Mouse (Mus musculus): ENCODE results near the gene Cyp2b9. TPM values are rescaled to one million over a fixed set of nuclear protein-coding genes. Genes with fewer than 3 reads are reported as not detected.
"Not testable (repeated sequence)": the region's sequence is repeated elsewhere in the genome, so short reads cannot be mapped to it uniquely, and the experiment has no call there.

Cyp2b9 gene
- 1.0 and 29.6 TPM in 2 replicates for total RNA-seq (2021)
- long read RNA-seq, experiment 1: 0 reads
- long read RNA-seq, experiment 2, partial matches to known transcripts: 0 of 4 reads
- long read RNA-seq, experiment 2, other reads (novel, unspliced or antisense): 1 of 4 reads

DNA sequence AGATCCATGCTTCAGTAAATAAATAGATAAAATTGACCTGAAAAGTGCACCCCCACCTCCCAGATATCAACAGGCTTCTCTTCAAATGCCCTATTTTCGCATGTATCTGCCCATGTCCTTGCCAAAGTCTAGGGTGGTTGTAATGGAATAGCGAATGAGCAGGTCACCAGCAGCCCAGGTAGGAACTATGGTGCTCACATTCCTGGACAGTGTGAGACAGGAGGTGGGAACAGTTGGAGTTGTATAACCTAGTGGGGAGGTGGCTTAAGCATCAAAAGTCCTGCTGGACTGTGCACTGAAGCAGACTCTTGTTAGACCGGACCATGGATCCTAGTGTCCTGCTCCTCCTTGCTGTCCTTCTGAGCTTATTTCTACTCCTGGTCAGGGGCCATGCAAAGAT, at the start of gene Cyp2b9:
Gene Cyp2b9 (plus strand): TSS at position 301 of the 400 bp plus-strand sequence.
- DNase-seq: not testable (repeated sequence)

DNA sequence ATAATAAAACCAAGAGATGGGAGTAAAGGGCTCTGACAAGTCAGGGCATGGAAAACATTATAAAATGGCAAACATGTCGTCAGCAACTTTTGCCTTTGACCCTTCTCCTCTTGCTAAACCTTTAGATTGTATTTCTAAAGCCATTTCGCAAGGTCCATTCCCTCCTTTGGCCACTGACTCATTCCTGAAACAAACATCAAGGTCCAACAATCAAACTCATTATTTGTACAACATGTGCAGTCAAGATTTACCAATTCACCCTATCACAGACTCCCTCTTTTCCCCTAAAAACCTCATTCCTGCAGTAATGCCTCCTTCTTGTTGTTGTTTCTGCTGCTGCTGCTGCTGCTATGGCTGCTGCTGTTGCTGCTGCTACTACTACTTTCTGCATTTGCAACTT, 33.6 kb upstream of the Cyp2b9 start:
- not testable (repeated sequence) for DNase-seq

- DNase-seq: not testable (repeated sequence)
These were observed 29.6 kb upstream of the Cyp2b9 start for GRCm38 (mm10) chr7:26143657-26144056.

- not testable (repeated sequence) for DNase-seq
These were observed 4.3 kb upstream of the Cyp2b9 start for GRCm38 (mm10) chr7:26168765-26169536.

DNA sequence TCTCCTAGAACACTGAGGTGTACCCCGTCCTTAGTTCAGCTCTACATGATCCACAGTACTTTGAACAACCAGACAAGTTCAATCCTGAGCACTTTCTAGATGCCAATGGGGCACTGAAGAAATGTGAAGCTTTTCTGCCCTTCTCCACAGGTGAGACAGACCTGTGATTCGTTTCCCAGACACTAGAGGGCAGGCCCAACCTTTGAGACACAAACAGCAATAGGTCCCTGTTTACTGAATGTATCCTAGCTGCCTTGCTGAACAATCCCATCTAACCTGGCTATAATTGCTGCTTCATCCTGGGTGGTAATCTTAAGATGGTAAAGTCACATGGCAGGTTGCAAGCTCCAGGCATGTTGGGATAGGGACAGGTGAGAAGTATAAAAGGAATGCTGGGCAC, 27.9 kb downstream of the Cyp2b9 start:
- no peak for DNase-seq

DNA sequence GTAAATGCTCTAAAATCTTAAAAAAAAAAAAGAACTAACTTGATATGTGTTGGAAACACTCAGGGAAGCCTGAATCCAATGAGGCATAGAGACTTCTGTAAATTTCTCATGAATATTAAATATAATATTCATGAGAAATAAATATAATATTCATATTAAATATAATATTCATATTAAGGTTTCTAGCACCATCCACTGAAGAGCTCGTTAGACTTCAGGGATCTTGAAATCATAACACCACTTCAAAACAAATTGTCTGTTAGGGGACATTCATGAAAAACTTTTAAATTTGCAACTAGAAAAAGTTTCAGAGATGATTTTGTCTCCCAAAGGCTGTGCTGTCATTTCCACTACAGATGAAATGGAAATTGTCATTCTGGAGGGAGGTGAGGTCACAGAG, 86.8 kb downstream of the Cyp2b9 start, which contains the start of gene Vmn1r184:
Gene Vmn1r184 (plus strand): TSS at position 301 of the 400 bp plus-strand sequence.
- not testable (repeated sequence) for DNase-seq

Other genes with a start within 250 kb of the Cyp2b9 start
- 1.8 and 3.4 TPM in 2 replicates for gene Cyp2b13, start 111.9 kb upstream of the Cyp2b9 start, total RNA-seq (2021)
- gene Vmn1r184, start 86.9 kb downstream of the Cyp2b9 start, total RNA-seq (2021): not detected in 2 replicates
- gene Cyp2a4, start 133.8 kb downstream of the Cyp2b9 start, total RNA-seq (2021): 7.0 TPM in 1 of 2 replicates, not detected in the other
- gene Nlrp9c, start 230.3 kb downstream of the Cyp2b9 start, total RNA-seq (2021): not detected in 2 replicates